ENCODE assay signal across 13 mouse cellular contexts in the genomic region with DNA sequence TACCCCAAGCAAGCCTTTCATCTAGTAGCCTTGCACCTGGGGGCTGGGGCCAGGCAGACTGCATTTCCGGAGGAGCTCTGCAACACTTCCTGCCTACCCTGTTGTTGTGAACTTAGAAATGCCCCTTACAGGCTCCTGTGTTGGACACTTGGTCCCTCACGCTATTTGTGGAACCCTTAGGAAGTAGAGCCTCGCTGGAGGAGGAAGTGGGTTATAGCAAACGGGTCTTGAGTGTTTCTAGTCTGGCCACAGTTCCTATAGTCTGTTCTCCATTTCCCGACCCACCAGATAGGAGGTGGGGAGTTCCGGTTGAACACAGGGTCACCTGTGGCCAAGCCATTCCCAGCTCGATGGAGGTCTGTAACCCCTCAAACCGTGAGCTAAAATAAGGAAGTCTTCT.
"Had no signal": no experiment of that assay in that cellular context is flagged by ENCODE, and none has a peak within 500 bp of the region (broad histone marks: within the 10 kb centered on the region; RNA-seq: fewer than 3 reads in every experiment).

No protein-coding gene starts in this region.

- ATAC-seq: intestine, postnatal 0 days; lung, postnatal 0 days; midbrain, embryonic 16.5 days had no signal

- H3K9me3 ChIP-seq: limb, embryonic 13.5 days; liver, embryonic 15.5 days; midbrain, embryonic 12.5 days had no signal

- DNase-seq: kidney, adult 8-10 months; kidney, postnatal 25 days; lung, adult 2 months; lung, postnatal 36 days; right cerebral cortex, adult 18-20 months; right cerebral cortex, postnatal 25 days; thymus, postnatal 36 days had no signal

- H3K4me1 ChIP-seq: midbrain, embryonic 12.5 days had no signal

- H3K27me3 ChIP-seq: limb, embryonic 13.5 days; liver, embryonic 15.5 days had no signal

- H3K4me3 ChIP-seq: limb, embryonic 13.5 days; liver, embryonic 15.5 days; midbrain, embryonic 12.5 days had no signal

- H3K36me3 ChIP-seq: limb, embryonic 13.5 days; liver, embryonic 15.5 days; midbrain, embryonic 12.5 days had no signal
